Mouse (Mus musculus) hindbrain, embryonic 15.5 days (tissue): Measurements from ENCODE around the gene Nrxn2. TPM values are rescaled to one million over a fixed set of nuclear protein-coding genes. Genes with fewer than 3 reads are reported as not detected.

Experiments
- ATAC-seq: fragments of 200-750 bp; cut with Nextera tagmentation; 2 replicates; pipeline ENCODE4 v1.8.0; 2017; ENCODE audit warnings: low read depth, moderate number of reproducible peaks, moderate TSS enrichment; ENCODE audit not compliant: low FRiP score
- H3K27ac ChIP-seq: fragments of 300-500 bp; sonication (generic); replicated peaks from 2 replicates; pipeline ENCODE4 v1.5.1; 2015; ENCODE audit warnings: mild to moderate bottlenecking, inconsistent platforms
- H3K27me3 ChIP-seq: fragments of 300-500 bp; sonication (generic); 2 replicates; pipeline ENCODE4 v1.6.1; 2015; ENCODE audit warnings: control low read depth, inconsistent platforms
- H3K36me3 ChIP-seq: fragments of 300-500 bp; sonication (generic); 2 replicates; pipeline ENCODE4 v1.6.1; 2015; ENCODE audit warnings: control low read depth, inconsistent platforms
- H3K4me1 ChIP-seq: fragments of 300-500 bp; sonication (generic); replicated peaks from 2 replicates; pipeline ENCODE4 v1.6.1; 2015; ENCODE audit warnings: control low read depth, inconsistent platforms
- H3K4me2 ChIP-seq: fragments of 300-500 bp; sonication (generic); 2 replicates; pipeline ENCODE4 v1.6.1; 2015; ENCODE audit warnings: moderate library complexity, mild to moderate bottlenecking, inconsistent platforms
- H3K4me3 ChIP-seq: fragments of 300-500 bp; sonication (generic); 2 replicates; pipeline ENCODE4 v1.5.1; 2015; ENCODE audit warnings: mild to moderate bottlenecking, inconsistent platforms
- H3K9ac ChIP-seq: fragments of 300-500 bp; sonication (generic); 2 replicates; pipeline ENCODE4 v1.6.1; 2015; ENCODE audit warnings: inconsistent platforms
- H3K9me3 ChIP-seq: fragments of 300-500 bp; sonication (generic); 2 replicates; pipeline ENCODE4 v1.6.1; 2016; ENCODE audit warnings: control low read depth, inconsistent platforms
- WGBS: fragments of 180-500 bp; shearing (Covaris S2); methylation state at CpG from one replicate; pipeline ENCODE4 v1.1.7; 2015; 5-methylcytosine and 5-hydroxymethylcytosine counted together
- polyA plus RNA-seq: library from polyadenylated mRNA; unstranded; fragments of >200 nt; fragmentation: Nextera tagmentation; extraction: Ambion mirVana; gene quantifications from 2 replicates; pipeline ENCODE4 v1.2.1, GENCODE M21; 2015

The Nrxn2 gene
- polyA plus RNA-seq, 1 experiment from 2014 or later: 46.6 TPM

- Histone ChIP-seq H3K27me3 (no peaks in the 10 kb centered on the region), H3K9ac (peak overlapping the region; percentile 99), H3K4me1 (peaks cover 75% of the 10 kb centered on the region), H3K27ac (peak overlapping the region; percentile 98), H3K4me3 (peak overlapping the region; percentile 98), H3K36me3 (peaks cover 10% of the 10 kb centered on the region), H3K9me3 (no peaks in the 10 kb centered on the region), H3K4me2 (peak overlapping the region; percentile 95)
- WGBS: 27% methylated on average over 2 of the region's 2 CpGs
- no peak for ATAC-seq
Measured at GRCm38 (mm10) chr19:6500636-6501025, 82.1 kb downstream of the Nrxn2 start.

GRCm38 (mm10) chr19:6502035-6502541 lies 83.6 kb downstream of the Nrxn2 start:
- Histone ChIP-seq H3K27ac (peak overlapping the region; percentile 89), H3K4me2 (peak overlapping the region; percentile 95), H3K4me3 (peak overlapping the region; percentile 98), H3K4me1 (peaks cover 72% of the 10 kb centered on the region), H3K9me3 (no peaks in the 10 kb centered on the region), H3K36me3 (peaks cover 22% of the 10 kb centered on the region), H3K27me3 (no peaks in the 10 kb centered on the region), H3K9ac (peak overlapping the region; percentile 54)
- peak; percentile 49 for ATAC-seq
- WGBS: under 1% methylated on average over 25 of the region's 25 CpGs

GRCm38 (mm10) chr19:6502543-6503319 lies 84.2 kb downstream of the Nrxn2 start:
- Histone ChIP-seq H3K27ac (peak overlapping the region; percentile 89), H3K36me3 (peaks cover 22% of the 10 kb centered on the region), H3K27me3 (no peaks in the 10 kb centered on the region), H3K4me1 (peaks cover 75% of the 10 kb centered on the region), H3K9me3 (no peaks in the 10 kb centered on the region), H3K4me2 (peak overlapping the region; percentile 95), H3K4me3 (peak overlapping the region; percentile 98), H3K9ac (peak overlapping the region; percentile 54)
- WGBS: 5% methylated on average over 20 of the region's 20 CpGs
- peak; percentile 24; the same call in 1 of the 2 replicates for ATAC-seq

GRCm38 (mm10) chr19:6503926-6504655 lies 85.6 kb downstream of the Nrxn2 start:
- H3K9me3 ChIP-seq: no peaks in the 10 kb centered on the region
- WGBS: 27% methylated on average over 14 of the region's 16 CpGs
- peak overlapping the region; percentile 95 for H3K4me2 ChIP-seq
- H3K27ac ChIP-seq: peak overlapping the region; percentile 89; the same call in 1 of the 2 replicates
- H3K4me3 ChIP-seq: no peak overlapping the region
- no peaks in the 10 kb centered on the region for H3K27me3 ChIP-seq
- H3K36me3 ChIP-seq: peaks cover 22% of the 10 kb centered on the region
- H3K4me1 ChIP-seq: peaks cover 75% of the 10 kb centered on the region
- H3K9ac ChIP-seq: no peak overlapping the region
- ATAC-seq: no peak

- Histone ChIP-seq H3K9me3 (no peaks in the 10 kb centered on the region), H3K4me2 (peak overlapping the region; percentile 95; the same call in 1 of the 2 replicates), H3K27ac (peak overlapping the region; percentile 89; the same call in 1 of the 2 replicates), H3K4me3 (no peak overlapping the region), H3K4me1 (peaks cover 73% of the 10 kb centered on the region), H3K36me3 (peaks cover 28% of the 10 kb centered on the region), H3K27me3 (no peaks in the 10 kb centered on the region), H3K9ac (no peak overlapping the region)
- no peak for ATAC-seq
- 84% methylated on average over 12 of the region's 12 CpGs for WGBS
Measured at GRCm38 (mm10) chr19:6504656-6505045, 86.1 kb downstream of the Nrxn2 start.

GRCm38 (mm10) chr19:6507393-6507792 lies 88.9 kb downstream of the Nrxn2 start:
- no peak overlapping the region for H3K4me2 ChIP-seq
- H3K9ac ChIP-seq: no peak overlapping the region
- no peak overlapping the region for H3K27ac ChIP-seq
- 48% methylated on average over 10 of the region's 10 CpGs for WGBS
- no peaks in the 10 kb centered on the region for H3K27me3 ChIP-seq
- H3K4me3 ChIP-seq: no peak overlapping the region
- ATAC-seq: no peak
- H3K9me3 ChIP-seq: no peaks in the 10 kb centered on the region
- peaks cover 50% of the 10 kb centered on the region for H3K36me3 ChIP-seq
- H3K4me1 ChIP-seq: peaks cover 46% of the 10 kb centered on the region

GRCm38 (mm10) chr19:6509881-6510280 lies 91.3 kb downstream of the Nrxn2 start:
- Histone ChIP-seq H3K9me3 (no peaks in the 10 kb centered on the region), H3K4me1 (peaks cover 29% of the 10 kb centered on the region), H3K4me2 (no peak overlapping the region), H3K9ac (no peak overlapping the region), H3K4me3 (no peak overlapping the region), H3K36me3 (peaks cover 52% of the 10 kb centered on the region), H3K27ac (no peak overlapping the region), H3K27me3 (no peaks in the 10 kb centered on the region)
- ATAC-seq: no peak
- WGBS: 83% methylated on average over 10 of the region's 10 CpGs

- no peak overlapping the region for H3K27ac ChIP-seq
- no peak overlapping the region for H3K9ac ChIP-seq
- peaks cover 50% of the 10 kb centered on the region for H3K36me3 ChIP-seq
- WGBS: 87% methylated on average over 2 of the region's 2 CpGs
- H3K27me3 ChIP-seq: no peaks in the 10 kb centered on the region
- H3K9me3 ChIP-seq: no peaks in the 10 kb centered on the region
- no peak overlapping the region for H3K4me2 ChIP-seq
- H3K4me1 ChIP-seq: peaks cover 23% of the 10 kb centered on the region
- no peak for ATAC-seq
- H3K4me3 ChIP-seq: no peak overlapping the region
Measured at GRCm38 (mm10) chr19:6510546-6510945, 92.0 kb downstream of the Nrxn2 start.

GRCm38 (mm10) chr19:6513389-6514139 lies 95.0 kb downstream of the Nrxn2 start:
- WGBS: 13% methylated on average over 15 of the region's 15 CpGs
- no peak overlapping the region for H3K9ac ChIP-seq
- peaks cover 54% of the 10 kb centered on the region for H3K36me3 ChIP-seq
- peak overlapping the region; percentile 42; the same call in 1 of the 2 replicates for H3K27ac ChIP-seq
- H3K4me3 ChIP-seq: no peak overlapping the region
- no peak overlapping the region for H3K4me2 ChIP-seq
- H3K9me3 ChIP-seq: no peaks in the 10 kb centered on the region
- no peak for ATAC-seq
- peaks cover 31% of the 10 kb centered on the region for H3K4me1 ChIP-seq
- no peaks in the 10 kb centered on the region for H3K27me3 ChIP-seq

- no peak overlapping the region for H3K9ac ChIP-seq
- peaks cover 55% of the 10 kb centered on the region for H3K36me3 ChIP-seq
- 0 out of 2 replicates have a peak overlapping the region, but pooled peaks have one; percentile 12 for H3K27ac ChIP-seq
- ATAC-seq: no peak
- no peak overlapping the region for H3K4me3 ChIP-seq
- no peaks in the 10 kb centered on the region for H3K9me3 ChIP-seq
- H3K4me2 ChIP-seq: no peak overlapping the region
- no peaks in the 10 kb centered on the region for H3K27me3 ChIP-seq
- H3K4me1 ChIP-seq: peaks cover 44% of the 10 kb centered on the region
- WGBS: 71% methylated on average over 6 of the region's 6 CpGs
Measured at GRCm38 (mm10) chr19:6514940-6515339, 96.4 kb downstream of the Nrxn2 start.

GRCm38 (mm10) chr19:6515448-6515847 lies 96.9 kb downstream of the Nrxn2 start:
- Histone ChIP-seq H3K4me1 (peaks cover 44% of the 10 kb centered on the region), H3K36me3 (peaks cover 55% of the 10 kb centered on the region), H3K4me3 (no peak overlapping the region), H3K27ac (no peak overlapping the region), H3K9me3 (no peaks in the 10 kb centered on the region), H3K9ac (no peak overlapping the region), H3K4me2 (no peak overlapping the region), H3K27me3 (no peaks in the 10 kb centered on the region)
- 76% methylated on average over 5 of the region's 5 CpGs for WGBS
- ATAC-seq: no peak
